Mouse (Mus musculus): Measurements from ENCODE around the gene Mettl9. TPM values are rescaled to one million over a fixed set of nuclear protein-coding genes. Genes with fewer than 3 reads are reported as not detected.

Gene Mettl9
- total RNA-seq, 2 experiments from 2014 or later = 107 to 136 TPM

GRCm38 (mm10) chr7:121043510-121043909 lies 9.3 kb downstream of the Mettl9 start:
- no peak for DNase-seq

- no peak for DNase-seq
Observed at GRCm38 (mm10) chr7:121044251-121044650, 10.0 kb downstream of the Mettl9 start.

GRCm38 (mm10) chr7:121045671-121046453 lies 11.6 kb downstream of the Mettl9 start:
- peak in 1 of 2 experiments; percentile 37 for DNase-seq

GRCm38 (mm10) chr7:121047624-121048023 lies 13.4 kb downstream of the Mettl9 start:
- no peak for DNase-seq

- DNase-seq = peak in 1 of 2 experiments; percentile 56
Observed at GRCm38 (mm10) chr7:121053071-121053470, 18.8 kb downstream of the Mettl9 start.

- DNase-seq = no peak
Observed at GRCm38 (mm10) chr7:121059477-121060218, 25.4 kb downstream of the Mettl9 start.

- peak; percentile 18 to 28 for DNase-seq
Observed at GRCm38 (mm10) chr7:121064309-121064708, 30.1 kb downstream of the Mettl9 start.

GRCm38 (mm10) chr7:121071276-121071675 lies 37.0 kb downstream of the Mettl9 start:
- DNase-seq = no peak

- no peak for DNase-seq
Observed at GRCm38 (mm10) chr7:121072506-121072905, 38.3 kb downstream of the Mettl9 start.

- no peak for DNase-seq
Observed at GRCm38 (mm10) chr7:121074281-121074680, 40.0 kb downstream of the Mettl9 start, which contains the start of gene Igsf6. Igsf6 (minus strand) TSS chr7:121074572.

- DNase-seq = no peak
Observed at GRCm38 (mm10) chr7:121074801-121075400, 40.7 kb downstream of the Mettl9 start.

- DNase-seq = no peak
Observed at GRCm38 (mm10) chr7:121075416-121075815, 41.2 kb downstream of the Mettl9 start.

GRCm38 (mm10) chr7:121077311-121077710 lies 43.1 kb downstream of the Mettl9 start:
- no peak for DNase-seq

- DNase-seq = peak; percentile 59 to 68
Observed at GRCm38 (mm10) chr7:121077829-121078228, 43.6 kb downstream of the Mettl9 start.

- DNase-seq = no peak
Observed at GRCm38 (mm10) chr7:121081350-121081749, 47.1 kb downstream of the Mettl9 start, which contains the start of gene Otoa. Otoa (plus strand) TSS chr7:121081650.

GRCm38 (mm10) chr7:121081816-121082215 lies 47.6 kb downstream of the Mettl9 start:
- DNase-seq = no peak

GRCm38 (mm10) chr7:121082949-121083513 lies 48.8 kb downstream of the Mettl9 start:
- DNase-seq = peak; percentile 20 to 26

GRCm38 (mm10) chr7:121084840-121085453 lies 50.7 kb downstream of the Mettl9 start:
- no peak for DNase-seq

GRCm38 (mm10) chr7:121085500-121085899 lies 51.3 kb downstream of the Mettl9 start:
- DNase-seq = no peak

- DNase-seq = no peak
Observed at GRCm38 (mm10) chr7:121088745-121089144, 54.5 kb downstream of the Mettl9 start.

GRCm38 (mm10) chr7:121090748-121091147 lies 56.5 kb downstream of the Mettl9 start:
- DNase-seq = no peak

- DNase-seq = no peak
Observed at GRCm38 (mm10) chr7:121093026-121093425, 58.8 kb downstream of the Mettl9 start.

Measured in adrenal gland, postnatal 36 days (tissue).